Mouse (Mus musculus) layer of hippocampus, postnatal 10 days (tissue): ENCODE measurements at regions not wholly inside any gene's neighbourhood (a gene's known extent, or its start where the extent isn't known, plus 50 kb on each side); places are given as distances from the start of the nearest gene placed in this dataset.
"Not testable (repeated sequence)": the region's sequence is repeated elsewhere in the genome, so short reads cannot be mapped to it uniquely, and the experiment has no call there.

Experiments
- DNase-seq, 2 experiments: peaks; one replicate each; pipeline ENCODE4 v3.0.0; 2021; ENCODE audit warnings: low spot score in 2 of 2

GRCm38 (mm10) chr6:50821401-50822235 lies 167.4 kb upstream of the Npvf start:
- DNase-seq: no peak

GRCm38 (mm10) chr6:50822236-50823151 lies 168.3 kb upstream of the Npvf start:
- no peak for DNase-seq

GRCm38 (mm10) chr6:50823220-50823910 lies 169.1 kb upstream of the Npvf start:
- DNase-seq: no peak

- DNase-seq: no peak
These were observed 170.2 kb upstream of the Npvf start for GRCm38 (mm10) chr6:50824466-50824865.

GRCm38 (mm10) chr6:50831725-50832124 lies 177.5 kb upstream of the Npvf start:
- DNase-seq: no peak

GRCm38 (mm10) chr6:50835997-50836625 lies 181.9 kb upstream of the Npvf start:
- DNase-seq: no peak

GRCm38 (mm10) chr6:50840826-50841225 lies 186.6 kb upstream of the Npvf start:
- no peak for DNase-seq

GRCm38 (mm10) chr6:50845246-50845645 lies 191.0 kb upstream of the Npvf start:
- DNase-seq: not testable (repeated sequence)

- DNase-seq: no peak
These were observed 192.7 kb upstream of the Npvf start for GRCm38 (mm10) chr6:50846740-50847516.

- no peak for DNase-seq
These were observed 193.3 kb upstream of the Npvf start for GRCm38 (mm10) chr6:50847548-50847947.

GRCm38 (mm10) chr6:50859162-50859561 lies 204.9 kb upstream of the Npvf start:
- DNase-seq: no peak

GRCm38 (mm10) chr6:50877991-50878390 lies 223.8 kb upstream of the Npvf start:
- no peak for DNase-seq

- DNase-seq: no peak
These were observed 228.1 kb upstream of the Npvf start for GRCm38 (mm10) chr6:50882298-50882697.

- no peak for DNase-seq
These were observed 228.5 kb upstream of the Npvf start for GRCm38 (mm10) chr6:50882759-50883158.

GRCm38 (mm10) chr6:50885031-50885430 lies 230.8 kb upstream of the Npvf start:
- no peak for DNase-seq

GRCm38 (mm10) chr6:50885771-50886360 lies 231.6 kb upstream of the Npvf start:
- no peak for DNase-seq

- peak; percentile 65 to 73 for DNase-seq
These were observed 236.3 kb upstream of the Npvf start for GRCm38 (mm10) chr6:50890370-50891204.

- DNase-seq: no peak
These were observed 236.9 kb upstream of the Npvf start for GRCm38 (mm10) chr6:50891205-50891526.

- no peak for DNase-seq
These were observed 244.6 kb upstream of the Npvf start for GRCm38 (mm10) chr6:50898792-50899191.
